20 mouse cellular contexts compared by ENCODE assay signal in genomic region chr14:73252276-73252675, GRCm38 (mm10). TPM values are rescaled to one million over a fixed set of nuclear protein-coding genes. Genes with fewer than 3 reads are reported as not detected.
DNase-seq lines count a peak whose midpoint lies in the region; ATAC-seq and TF ChIP-seq lines count a peak whose summit lies in the region.
"Had no signal": no experiment of that assay in that cellular context is flagged by ENCODE, and none has a peak within 500 bp of the region (broad histone marks: within the 10 kb centered on the region; RNA-seq: fewer than 3 reads in every experiment).

No protein-coding gene starts in this region.

- 0 out of 2 replicates have a peak, but pooled peaks cover 2% of the 10 kb centered on the region for H3K4me1 ChIP-seq in heart, embryonic 13.5 days
- H3K4me1 ChIP-seq in kidney, postnatal 0 days (replicated peaks; ENCODE audit: insufficient read depth, low read length) = no peaks in the 10 kb centered on the region
- peaks cover 15% of the 10 kb centered on the region for H3K4me1 ChIP-seq in liver, embryonic 15.5 days (replicated peaks)
- H3K4me1 ChIP-seq: embryonic facial prominence, embryonic 15.5 days had no signal

- H3K4me3 ChIP-seq in heart, embryonic 13.5 days = no peak overlapping the region
- no peak overlapping the region for H3K4me3 ChIP-seq in kidney, postnatal 0 days (replicated peaks; ENCODE audit: low read depth, low read length)
- no peak overlapping the region for H3K4me3 ChIP-seq in liver, embryonic 15.5 days (replicated peaks)
- H3K4me3 ChIP-seq: embryonic facial prominence, embryonic 15.5 days; forebrain, embryonic 10.5 days had no signal

- 79% methylated on average over 2 of the region's 2 CpGs for WGBS in heart, embryonic 13.5 days
- 93% methylated on average over 2 of the region's 2 CpGs for WGBS in kidney, postnatal 0 days
- WGBS in liver, embryonic 15.5 days (ENCODE audit: insufficient replicate concordance) = 89% methylated on average over 2 of the region's 2 CpGs

- no peaks in the 10 kb centered on the region for H3K27me3 ChIP-seq in heart, embryonic 13.5 days (replicated peaks)
- no peaks in the 10 kb centered on the region for H3K27me3 ChIP-seq in kidney, postnatal 0 days (ENCODE audit: insufficient read depth, low read length)
- no peaks in the 10 kb centered on the region for H3K27me3 ChIP-seq in liver, embryonic 15.5 days
- H3K27me3 ChIP-seq: embryonic facial prominence, embryonic 15.5 days had no signal

- H3K36me3 ChIP-seq in heart, embryonic 13.5 days = no peaks in the 10 kb centered on the region
- no peaks in the 10 kb centered on the region for H3K36me3 ChIP-seq in kidney, postnatal 0 days (ENCODE audit: insufficient read depth, low read length)
- peaks cover 33% of the 10 kb centered on the region for H3K36me3 ChIP-seq in liver, embryonic 15.5 days (replicated peaks)
- H3K36me3 ChIP-seq: embryonic facial prominence, embryonic 15.5 days; forebrain, embryonic 10.5 days had no signal

- no peak for DNase-seq in heart, postnatal 14 days
- no peak for DNase-seq in kidney, postnatal 0 days (ENCODE audit: low spot score)
- no peak for DNase-seq in kidney, postnatal 10 days
- DNase-seq in brain, adult 2 months (ENCODE audit: low read depth, low spot score) = peak; percentile 70
- DNase-seq in cerebellum, adult 8-10 months = no peak
- DNase-seq in adrenal gland, adult 8-10 months = no peak
- DNase-seq: adrenal gland, postnatal 36 days; B cell, adult 2 months; cerebellum, postnatal 10 days; embryo, embryonic 11 days; gastrocnemius, postnatal 36 days; kidney, adult 18-20 months; left cerebral cortex, postnatal 4 days; spleen, adult 18-20 months; thymus, postnatal 14 days had no signal

- no peak for TF ChIP-seq CTCF in kidney, postnatal 0 days (IDR thresholded peaks at IDR 0.05; ENCODE audit: low read depth)

- no peak overlapping the region for H3K9ac ChIP-seq in heart, embryonic 13.5 days
- no peak overlapping the region for H3K9ac ChIP-seq in kidney, postnatal 0 days (ENCODE audit: low read depth, low read length)
- H3K9ac ChIP-seq in liver, embryonic 15.5 days = no peak overlapping the region
- H3K9ac ChIP-seq: embryonic facial prominence, embryonic 15.5 days; hindbrain, embryonic 14.5 days had no signal

- ATAC-seq in heart, embryonic 13.5 days (ENCODE audit: extremely low read depth, insufficient number of reproducible peaks, low FRiP score, low TSS enrichment) = no peak
- no peak for ATAC-seq in kidney, postnatal 0 days (replicated peaks; ENCODE audit: low FRiP score, low read depth)
- ATAC-seq in liver, embryonic 15.5 days (ENCODE audit: insufficient read depth) = no peak

- no peaks in the 10 kb centered on the region for H3K9me3 ChIP-seq in heart, embryonic 13.5 days
- H3K9me3 ChIP-seq in kidney, postnatal 0 days (replicated peaks; ENCODE audit: low read length) = no peaks in the 10 kb centered on the region
- H3K9me3 ChIP-seq in liver, embryonic 15.5 days (replicated peaks) = no peaks in the 10 kb centered on the region
- H3K9me3 ChIP-seq: embryonic facial prominence, embryonic 15.5 days; forebrain, embryonic 10.5 days had no signal

- 0 out of 2 replicates have a peak overlapping the region, but pooled peaks have one; percentile 10 for H3K27ac ChIP-seq in heart, embryonic 13.5 days (replicated peaks)
- H3K27ac ChIP-seq in kidney, postnatal 0 days = peak overlapping the region; percentile 77
- 0 out of 2 replicates have a peak overlapping the region, but pooled peaks have one; percentile 5 for H3K27ac ChIP-seq in liver, embryonic 15.5 days (replicated peaks)
- H3K27ac ChIP-seq: embryonic facial prominence, embryonic 15.5 days; forebrain, embryonic 10.5 days; hindbrain, embryonic 14.5 days had no signal

- no peak overlapping the region for H3K4me2 ChIP-seq in heart, embryonic 13.5 days
- no peak overlapping the region for H3K4me2 ChIP-seq in kidney, postnatal 0 days (ENCODE audit: low read length)
- H3K4me2 ChIP-seq in liver, embryonic 15.5 days = no peak overlapping the region
- H3K4me2 ChIP-seq: embryonic facial prominence, embryonic 15.5 days; hindbrain, embryonic 14.5 days had no signal

- intact Hi-C loops in heart, postnatal 14 days (cut with DNase I) = no loop called here

RNA-seq across cellular contexts. Expression of gene Lpar6, which starts 14.6 kb away (rescaled TPM):
- polyA plus RNA-seq in heart, embryonic 13.5 days (2015; fragmentation: Nextera tagmentation; extraction: Ambion mirVana) = 7.8 and 8.4 TPM in 2 replicates
- total RNA-seq in heart, postnatal 14 days (2021) = 1 to 10 TPM; 4.0 TPM
- polyA plus RNA-seq in kidney, postnatal 0 days (2015; fragmentation: Nextera tagmentation; extraction: Ambion mirVana) = 15.5 and 15.9 TPM in 2 replicates
- 4.8 and 4.9 TPM in 2 replicates for polyA plus RNA-seq in liver, embryonic 15.5 days (2015; fragmentation: Nextera tagmentation; extraction: Ambion mirVana)
- total RNA-seq in adrenal gland, adult 8-10 months (2022) = 1 to 10 TPM; 3.1 to 5.7 (median 4.0) TPM

Comparison
In these comparisons a context has a peak if more than half of its experiments do, and no peak if none do; other contexts are left out.
1. H3K27ac ChIP-seq: peak in every context shown above with its lines; median percentile 77 in kidney, postnatal 0 days; 10 in heart, embryonic 13.5 days; 5 in liver, embryonic 15.5 days.